Mouse (Mus musculus) heart, postnatal 14 days (tissue): ENCODE measurements around the gene Gm20605. TPM values are rescaled to one million over a fixed set of nuclear protein-coding genes. Genes with fewer than 3 reads are reported as not detected.

Experiments
- DNase-seq, 2 experiments: peaks; one replicate each; pipeline ENCODE4 v3.0.0; 2021 to 2022
- intact Hi-C: fragments of 180-260 bp; cut with DNase I; formaldehyde crosslinking; loops from one replicate; pipeline ENCODE4 v1.15.1; 2025
- long read RNA-seq, 2 experiments: library from polyadenylated mRNA; stranded (forward); transcript quantifications; one replicate each; pipeline ENCODE4 v2.0.0; 2021
- total RNA-seq, 2 experiments: library from RNA; stranded (reverse); gene quantifications; 2 replicates each; pipeline ENCODE4 v1.2.3; 2021

Gene Gm20605
- 1 to 10 TPM; 6.6 to 8.5 TPM for total RNA-seq
- long read RNA-seq, experiment 1, full-length matches to known transcripts = 4 of 15 reads
- long read RNA-seq, experiment 1, partial matches to known transcripts = 3 of 15 reads
- long read RNA-seq, experiment 1, other reads (novel, unspliced or antisense) = 8 of 15 reads
- long read RNA-seq, experiment 2, partial matches to known transcripts = 0 of 5 reads
- long read RNA-seq, experiment 2, other reads (novel, unspliced or antisense) = 5 of 5 reads

- DNase-seq = peak; percentile 97
- intact Hi-C loops = loop anchor here (2.0 kb wide), 1 partner anchor 26 kb away; no protein-coding TSS in a partner anchor
These were observed at the start of gene Gm20605, which contains the start of the genes Fbxo24 and Lrch4 for GRCm38 (mm10) chr5:137628498-137629305. TSS of gene Gm20605 (plus strand) at chr5:137629175. TSS of gene Fbxo24 (minus strand) at chr5:137629002. TSS of gene Lrch4 (plus strand) at chr5:137629121.

GRCm38 (mm10) chr5:137580246-137580645, 48.7 kb upstream of the Gm20605 start:
- no peak for DNase-seq
- intact Hi-C loops = no loop called here

- no peak for DNase-seq
- intact Hi-C loops = no loop called here
These were observed 46.3 kb upstream of the Gm20605 start for GRCm38 (mm10) chr5:137582702-137583101.

GRCm38 (mm10) chr5:137583670-137584169, 45.3 kb upstream of the Gm20605 start:
- intact Hi-C loops = no loop called here
- DNase-seq = peak; percentile 21 to 48

- intact Hi-C loops = no loop called here
These were observed 44.0 kb upstream of the Gm20605 start for GRCm38 (mm10) chr5:137584976-137585375.

GRCm38 (mm10) chr5:137590507-137590906, 38.5 kb upstream of the Gm20605 start:
- DNase-seq = no peak
- intact Hi-C loops = no loop called here

More at GRCm38 (mm10) chr5:137584976-137585375, 44.0 kb upstream of the Gm20605 start:
- DNase-seq = peak; percentile 72 to 77

GRCm38 (mm10) chr5:137595921-137596320, 33.1 kb upstream of the Gm20605 start:
- DNase-seq = no peak
- intact Hi-C loops = no loop called here

- intact Hi-C loops = no loop called here
These were observed 32.2 kb upstream of the Gm20605 start for GRCm38 (mm10) chr5:137596601-137597261.

GRCm38 (mm10) chr5:137597625-137598024, 31.4 kb upstream of the Gm20605 start:
- DNase-seq = no peak
- intact Hi-C loops = no loop called here

More at GRCm38 (mm10) chr5:137596601-137597261, 32.2 kb upstream of the Gm20605 start:
- DNase-seq = no peak

- intact Hi-C loops = no loop called here
- DNase-seq = no peak
These were observed 30.7 kb upstream of the Gm20605 start for GRCm38 (mm10) chr5:137598100-137598826.

- DNase-seq = no peak
- intact Hi-C loops = no loop called here
These were observed 29.4 kb upstream of the Gm20605 start for GRCm38 (mm10) chr5:137599600-137599999.

- intact Hi-C loops = loop anchor here (2.0 kb wide), 1 partner anchor 67 kb away; the partner anchor contains the start of genes Epo and Gnb2
- DNase-seq = no peak
These were observed 28.7 kb upstream of the Gm20605 start for GRCm38 (mm10) chr5:137600281-137600618.

GRCm38 (mm10) chr5:137600619-137601364, 28.2 kb upstream of the Gm20605 start, which contains the start of gene Mospd3:
TSS of gene Mospd3 (minus strand) at chr5:137601058.
- intact Hi-C loops = loop anchor here (2.0 kb wide), 1 partner anchor 68 kb away; the partner anchor contains the start of genes Epo and Gnb2
- peak; percentile 96 to 97 for DNase-seq

GRCm38 (mm10) chr5:137601365-137601729, 27.6 kb upstream of the Gm20605 start:
- peak in 1 of 2 experiments; percentile 66 for DNase-seq
- intact Hi-C loops = loop anchor here (2.0 kb wide), 1 partner anchor 69 kb away; the partner anchor contains the start of genes Epo and Gnb2

GRCm38 (mm10) chr5:137607860-137608653, 20.9 kb upstream of the Gm20605 start:
- intact Hi-C loops = no loop called here
- no peak for DNase-seq

GRCm38 (mm10) chr5:137608654-137609190, 20.3 kb upstream of the Gm20605 start:
- no peak for DNase-seq
- intact Hi-C loops = no loop called here

GRCm38 (mm10) chr5:137609292-137609691, 19.7 kb upstream of the Gm20605 start:
- DNase-seq = no peak
- intact Hi-C loops = no loop called here

- intact Hi-C loops = no loop called here
- peak in 1 of 2 experiments; percentile 13 for DNase-seq
These were observed 18.9 kb upstream of the Gm20605 start for GRCm38 (mm10) chr5:137610056-137610455.
